Comparison of ENCODE assay signal across 25 mouse cellular contexts in genomic region chr19:11484388-11484787, GRCm38 (mm10). TPM values are rescaled to one million over a fixed set of nuclear protein-coding genes. Genes with fewer than 3 reads are reported as not detected.
DNase-seq lines count a peak whose midpoint lies in the region; ATAC-seq lines count a peak whose summit lies in the region.
"Had no signal": no experiment of that assay in that cellular context is flagged by ENCODE, and none has a peak within 500 bp of the region (broad histone marks: within the 10 kb centered on the region; RNA-seq: fewer than 3 reads in every experiment).

No protein-coding gene starts in this region.

- no peak for DNase-seq in frontal cortex, postnatal 25 days (ENCODE audit: low spot score in 2 of 2)
- DNase-seq in spleen, postnatal 36 days (ENCODE audit: low spot score in 2 of 2) = peak; percentile 69 to 72
- no peak for DNase-seq in spleen, postnatal 14 days (ENCODE audit: low spot score in 2 of 2)
- peak; percentile 84 for DNase-seq in naive thymus-derived CD4-positive, alpha-beta T cell, adult 2 months (ENCODE audit: low read depth)
- DNase-seq in ovary, postnatal 36 days (ENCODE audit: low spot score) = no peak
- no peak for DNase-seq in kidney, postnatal 4 days
- DNase-seq: adrenal gland, postnatal 14 days; cerebellum, adult 18-20 months; cerebellum, postnatal 25 days; gastrocnemius, postnatal 14 days; heart, adult 2 months; heart, postnatal 4 days; kidney, adult 11 months; layer of hippocampus, postnatal 36 days; midbrain, embryonic 14.5 days; retina, postnatal 1 day had no signal

- peak; percentile 64 for ATAC-seq in frontal cortex, adult (ENCODE audit: low TSS enrichment)
- ATAC-seq in activated CD4-positive, CD25-positive, alpha-beta regulatory T cell, adult 4 months = peak; percentile 19
- ATAC-seq: hindbrain, embryonic 16.5 days; lung, postnatal 0 days had no signal

RNA-seq across cellular contexts. Expression of gene Gm8369, which starts 1.4 kb away (rescaled TPM):
- 100 to 1,000 TPM; 497 to 564 TPM for polyA plus RNA-seq in activated CD4-positive, CD25-positive, alpha-beta regulatory T cell, adult 4 months (2017; shearing (Covaris generic))
- polyA plus RNA-seq: forebrain, embryonic 10.5 days; heart, embryonic 15.5 days; hindbrain, embryonic 16.5 days; kidney, embryonic 16.5 days; limb, embryonic 13.5 days; midbrain, embryonic 14.5 days; neural tube, embryonic 14.5 days had no signal

RNA-seq across cellular contexts. Expression of gene Ms4a6c, which starts 15.2 kb away (rescaled TPM):
- 10 to 100 TPM; 12.5 to 13.3 TPM for polyA plus RNA-seq in activated CD4-positive, CD25-positive, alpha-beta regulatory T cell, adult 4 months (2017; shearing (Covaris generic))

RNA-seq across cellular contexts. Expression of gene Ms4a6b, which starts 31.9 kb away (rescaled TPM):
- polyA plus RNA-seq in activated CD4-positive, CD25-positive, alpha-beta regulatory T cell, adult 4 months (2017; shearing (Covaris generic)) = 1,000 to 10,000 TPM; 1,243 to 1,295 TPM

RNA-seq across cellular contexts. Expression of gene Ms4a4b, which starts 41.0 kb away (rescaled TPM):
- polyA plus RNA-seq in activated CD4-positive, CD25-positive, alpha-beta regulatory T cell, adult 4 months (2017; shearing (Covaris generic)) = 1,000 to 10,000 TPM; 2,094 to 2,461 TPM
- polyA plus RNA-seq: forebrain, embryonic 10.5 days; hindbrain, embryonic 16.5 days; limb, embryonic 13.5 days; midbrain, embryonic 14.5 days; neural tube, embryonic 14.5 days had no signal

RNA-seq across cellular contexts. Expression of gene Ms4a4d, which starts 52.2 kb away (rescaled TPM):
- polyA plus RNA-seq in activated CD4-positive, CD25-positive, alpha-beta regulatory T cell, adult 4 months (2017; shearing (Covaris generic)) = 1 to 10 TPM; 4.1 to 4.9 TPM
- polyA plus RNA-seq: hindbrain, embryonic 16.5 days; midbrain, embryonic 14.5 days had no signal

Comparison
In these comparisons a context has a peak if more than half of its experiments do, and no peak if none do; other contexts are left out.
1. DNase-seq: peak in spleen, postnatal 36 days (2 of 2) and naive thymus-derived CD4-positive, alpha-beta T cell, adult 2 months (single experiment); none in frontal cortex, postnatal 25 days (0 of 2), spleen, postnatal 14 days (0 of 2), ovary, postnatal 36 days (single experiment) and kidney, postnatal 4 days (0 of 2).